Mouse (Mus musculus) hindbrain, embryonic 15.5 days (tissue): ENCODE data around the gene Slc4a10. TPM values are rescaled to one million over a fixed set of nuclear protein-coding genes. Genes with fewer than 3 reads are reported as not detected.

ENCODE experiments used
- ATAC-seq: fragments of 200-750 bp; cut with Nextera tagmentation; 2 replicates; pipeline ENCODE4 v1.8.0; 2017; ENCODE audit warnings: low read depth, moderate number of reproducible peaks, moderate TSS enrichment; ENCODE audit not compliant: low FRiP score
- H3K27ac ChIP-seq: fragments of 300-500 bp; sonication (generic); replicated peaks from 2 replicates; pipeline ENCODE4 v1.5.1; 2015; ENCODE audit warnings: mild to moderate bottlenecking, inconsistent platforms
- H3K27me3 ChIP-seq: fragments of 300-500 bp; sonication (generic); 2 replicates; pipeline ENCODE4 v1.6.1; 2015; ENCODE audit warnings: control low read depth, inconsistent platforms
- H3K36me3 ChIP-seq: fragments of 300-500 bp; sonication (generic); 2 replicates; pipeline ENCODE4 v1.6.1; 2015; ENCODE audit warnings: control low read depth, inconsistent platforms
- H3K4me1 ChIP-seq: fragments of 300-500 bp; sonication (generic); replicated peaks from 2 replicates; pipeline ENCODE4 v1.6.1; 2015; ENCODE audit warnings: control low read depth, inconsistent platforms
- H3K4me2 ChIP-seq: fragments of 300-500 bp; sonication (generic); 2 replicates; pipeline ENCODE4 v1.6.1; 2015; ENCODE audit warnings: moderate library complexity, mild to moderate bottlenecking, inconsistent platforms
- H3K4me3 ChIP-seq: fragments of 300-500 bp; sonication (generic); 2 replicates; pipeline ENCODE4 v1.5.1; 2015; ENCODE audit warnings: mild to moderate bottlenecking, inconsistent platforms
- H3K9ac ChIP-seq: fragments of 300-500 bp; sonication (generic); 2 replicates; pipeline ENCODE4 v1.6.1; 2015; ENCODE audit warnings: inconsistent platforms
- H3K9me3 ChIP-seq: fragments of 300-500 bp; sonication (generic); 2 replicates; pipeline ENCODE4 v1.6.1; 2016; ENCODE audit warnings: control low read depth, inconsistent platforms
- WGBS: fragments of 180-500 bp; shearing (Covaris S2); methylation state at CpG from one replicate; pipeline ENCODE4 v1.1.7; 2015; 5-methylcytosine and 5-hydroxymethylcytosine counted together
- polyA plus RNA-seq: library from polyadenylated mRNA; unstranded; fragments of >200 nt; fragmentation: Nextera tagmentation; extraction: Ambion mirVana; gene quantifications from 2 replicates; pipeline ENCODE4 v1.2.1, GENCODE M21; 2015

Gene Slc4a10
- polyA plus RNA-seq, 1 experiment from 2014 or later, result 24.5 TPM

DNA sequence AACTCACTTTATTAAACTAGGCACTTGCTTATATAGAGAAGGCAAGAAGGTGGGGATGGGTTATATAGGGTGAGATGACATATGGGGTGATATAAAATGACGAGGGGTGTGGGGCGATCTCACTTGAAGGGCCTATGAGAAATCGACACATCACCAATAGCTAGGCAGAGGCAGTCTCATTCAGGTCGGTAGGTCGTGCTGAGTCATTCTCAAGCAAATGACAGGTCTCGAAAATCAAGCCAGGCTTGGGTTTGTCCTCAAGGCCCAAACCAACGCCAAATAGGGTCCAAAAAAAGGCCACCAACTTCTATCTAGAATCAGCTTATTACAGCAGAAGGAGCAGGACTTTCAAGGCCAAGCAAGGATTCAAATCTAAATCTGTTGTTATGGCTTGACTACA lies 233.5 kb downstream of the Slc4a10 start:
- ATAC-seq, result no peak

DNA sequence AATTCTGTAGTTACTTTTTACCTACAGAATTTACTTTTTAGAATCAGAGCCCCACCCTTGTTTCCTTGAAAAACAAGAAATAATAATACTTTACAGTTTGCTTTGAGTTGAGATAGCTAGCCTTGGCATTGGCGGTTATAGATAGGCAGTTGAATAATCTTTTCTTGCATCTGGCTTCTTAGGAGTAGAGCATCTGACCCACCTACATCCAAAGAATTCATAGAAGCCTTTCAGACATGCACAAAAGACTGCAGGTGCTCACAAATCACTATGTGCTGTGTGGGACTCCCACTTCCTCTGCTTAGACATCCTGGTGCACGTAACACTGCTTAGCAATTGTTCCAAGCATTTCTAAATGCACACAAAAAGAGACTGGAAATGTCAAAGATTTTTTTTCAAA lies 238.8 kb downstream of the Slc4a10 start:
- H3K9me3 ChIP-seq, result no peaks in the 10 kb centered on the region
- ATAC-seq, result no peak
- WGBS, result 87% methylated on average over 2 of the region's 2 CpGs

More for the DNA sequence above, 233.5 kb downstream of the Slc4a10 start:
- no peaks in the 10 kb centered on the region for H3K4me1 ChIP-seq
- no peak overlapping the region for H3K4me2 ChIP-seq
- no peak overlapping the region for H3K27ac ChIP-seq
- no peaks in the 10 kb centered on the region for H3K36me3 ChIP-seq
- H3K27me3 ChIP-seq, result no peaks in the 10 kb centered on the region
- no peaks in the 10 kb centered on the region for H3K9me3 ChIP-seq
- WGBS, result 91% methylated on average over 7 of the region's 7 CpGs
- H3K4me3 ChIP-seq, result no peak overlapping the region
- H3K9ac ChIP-seq, result no peak overlapping the region

DNA sequence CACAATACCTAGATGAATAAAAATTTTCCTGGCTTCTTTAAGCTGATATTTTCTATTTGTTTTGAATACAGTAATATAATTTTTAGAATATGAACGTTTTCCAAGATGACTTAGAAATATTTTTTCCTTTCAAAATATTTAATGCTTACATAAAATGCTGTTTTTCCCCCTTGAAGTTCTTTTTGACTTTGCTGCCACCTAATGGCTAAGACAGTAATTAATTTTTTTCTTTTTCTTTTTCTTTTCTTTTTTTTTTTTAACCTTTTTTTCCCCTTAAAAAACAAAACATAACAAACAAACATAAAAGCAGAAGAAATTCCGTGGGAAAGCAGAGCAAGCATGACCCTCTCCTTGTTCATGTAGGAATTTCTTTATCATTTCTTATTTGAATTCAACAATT lies 239.6 kb downstream of the Slc4a10 start:
- 5% methylated on average over 2 of the region's 2 CpGs for WGBS
- Histone ChIP-seq H3K27ac (no peak overlapping the region), H3K9ac (no peak overlapping the region), H3K9me3 (no peaks in the 10 kb centered on the region), H3K36me3 (no peaks in the 10 kb centered on the region), H3K4me3 (no peak overlapping the region), H3K4me2 (no peak overlapping the region), H3K4me1 (no peaks in the 10 kb centered on the region), H3K27me3 (no peaks in the 10 kb centered on the region)
- no peak for ATAC-seq

More for the DNA sequence above, 238.8 kb downstream of the Slc4a10 start:
- Histone ChIP-seq H3K36me3 (no peaks in the 10 kb centered on the region), H3K4me1 (no peaks in the 10 kb centered on the region), H3K27ac (no peak overlapping the region), H3K4me3 (no peak overlapping the region), H3K9ac (no peak overlapping the region), H3K27me3 (no peaks in the 10 kb centered on the region), H3K4me2 (no peak overlapping the region)

DNA sequence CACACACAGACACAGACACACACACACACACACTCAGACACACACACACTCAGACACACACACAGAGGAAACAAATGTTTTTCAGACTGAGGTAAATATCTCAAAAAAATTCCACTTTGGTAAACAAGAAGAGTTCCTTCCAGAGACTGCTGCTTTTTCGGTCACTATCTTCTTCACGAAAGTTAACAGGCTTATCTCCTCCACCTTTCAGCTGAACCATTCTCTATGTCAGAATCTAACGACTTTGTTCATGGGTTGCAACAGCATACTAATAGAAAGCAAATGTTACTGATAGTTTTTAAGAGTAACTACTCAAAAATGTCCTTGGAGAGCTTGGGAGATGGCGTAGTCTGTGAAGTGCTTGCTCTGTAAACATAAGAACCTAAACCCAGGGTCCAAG lies 241.3 kb downstream of the Slc4a10 start:
- H3K27me3 ChIP-seq, result no peaks in the 10 kb centered on the region
- H3K27ac ChIP-seq, result no peak overlapping the region
- H3K9me3 ChIP-seq, result no peaks in the 10 kb centered on the region
- H3K4me3 ChIP-seq, result no peak overlapping the region
- no peaks in the 10 kb centered on the region for H3K4me1 ChIP-seq
- no peak overlapping the region for H3K4me2 ChIP-seq
- WGBS, result 86% methylated on average over 4 of the region's 4 CpGs
- no peaks in the 10 kb centered on the region for H3K36me3 ChIP-seq
- no peak for ATAC-seq
- no peak overlapping the region for H3K9ac ChIP-seq

DNA sequence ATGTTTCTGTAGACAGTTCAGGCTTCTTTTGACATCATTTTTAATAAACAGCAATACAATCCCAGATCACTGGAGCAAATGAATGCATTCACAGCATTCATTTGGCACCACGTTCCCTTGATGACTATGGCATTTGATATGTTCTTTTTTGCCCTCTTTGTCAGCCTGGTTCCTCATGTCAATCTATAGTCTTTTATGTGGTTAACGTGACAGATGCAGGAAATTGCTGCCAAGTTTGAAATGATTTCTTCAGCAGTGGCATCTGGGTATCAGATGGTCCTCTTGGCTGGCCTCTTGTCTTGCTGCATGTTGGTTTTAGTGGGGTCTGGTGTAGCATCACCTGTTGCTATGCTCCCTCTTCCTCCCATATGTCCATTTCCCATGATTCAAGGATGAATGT lies 247.6 kb downstream of the Slc4a10 start:
- no peaks in the 10 kb centered on the region for H3K4me1 ChIP-seq
- no peaks in the 10 kb centered on the region for H3K36me3 ChIP-seq
- 43% methylated on average over 2 of the region's 2 CpGs for WGBS
- H3K27me3 ChIP-seq, result no peaks in the 10 kb centered on the region
- no peak overlapping the region for H3K9ac ChIP-seq
- no peak overlapping the region for H3K4me3 ChIP-seq
- H3K27ac ChIP-seq, result no peak overlapping the region
- H3K9me3 ChIP-seq, result no peaks in the 10 kb centered on the region
- H3K4me2 ChIP-seq, result no peak overlapping the region
- no peak for ATAC-seq

DNA sequence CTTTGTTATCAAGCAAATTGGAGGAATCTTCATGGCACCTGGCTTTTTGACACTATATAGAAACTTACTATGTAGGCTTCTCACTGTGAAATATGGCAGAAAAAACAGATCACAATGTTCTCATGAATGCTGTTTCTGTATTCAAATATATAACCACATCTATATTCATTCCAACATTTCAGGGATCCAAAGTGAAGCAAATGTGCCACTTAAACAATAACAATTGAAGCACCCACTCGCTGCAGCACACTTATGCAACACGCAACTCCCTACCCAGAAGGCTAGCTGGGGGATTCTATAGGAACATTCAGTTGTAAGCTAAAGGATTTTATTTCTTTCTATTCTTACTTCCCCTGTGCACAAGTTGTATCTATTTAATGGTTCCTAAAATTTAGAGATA lies 255.5 kb downstream of the Slc4a10 start:
- WGBS, result 97% methylated on average over 2 of the region's 2 CpGs
- Histone ChIP-seq H3K9ac (no peak overlapping the region), H3K36me3 (no peaks in the 10 kb centered on the region), H3K27ac (no peak overlapping the region), H3K27me3 (no peaks in the 10 kb centered on the region), H3K4me1 (no peaks in the 10 kb centered on the region), H3K9me3 (no peaks in the 10 kb centered on the region), H3K4me2 (no peak overlapping the region), H3K4me3 (no peak overlapping the region)
- ATAC-seq, result no peak

DNA sequence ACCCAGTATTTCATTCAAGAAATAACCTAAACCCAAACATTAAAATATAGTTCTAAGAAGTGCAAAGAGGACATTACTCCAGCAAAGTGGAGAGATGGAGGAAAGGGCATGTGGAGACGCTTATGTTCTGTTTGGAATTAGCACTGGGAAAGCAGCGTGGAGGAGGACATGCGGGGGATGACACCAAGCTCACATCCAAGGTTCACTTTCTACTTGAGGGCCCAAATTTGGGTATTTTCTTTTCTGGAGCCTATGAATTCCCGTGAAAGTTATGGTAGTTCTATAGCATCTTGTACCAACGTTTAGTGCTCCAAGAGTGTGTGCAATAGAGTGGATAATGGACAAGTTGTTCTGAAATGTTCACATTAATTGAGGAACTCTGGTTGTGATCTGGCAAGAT lies 260.7 kb downstream of the Slc4a10 start:
- H3K36me3 ChIP-seq, result no peaks in the 10 kb centered on the region
- no peak for ATAC-seq
- no peaks in the 10 kb centered on the region for H3K9me3 ChIP-seq
- no peak overlapping the region for H3K4me3 ChIP-seq
- WGBS, result 90% methylated on average over 5 of the region's 5 CpGs
- H3K9ac ChIP-seq, result no peak overlapping the region
- H3K27me3 ChIP-seq, result no peaks in the 10 kb centered on the region
- no peak overlapping the region for H3K27ac ChIP-seq
- no peak overlapping the region for H3K4me2 ChIP-seq
- no peaks in the 10 kb centered on the region for H3K4me1 ChIP-seq

DNA sequence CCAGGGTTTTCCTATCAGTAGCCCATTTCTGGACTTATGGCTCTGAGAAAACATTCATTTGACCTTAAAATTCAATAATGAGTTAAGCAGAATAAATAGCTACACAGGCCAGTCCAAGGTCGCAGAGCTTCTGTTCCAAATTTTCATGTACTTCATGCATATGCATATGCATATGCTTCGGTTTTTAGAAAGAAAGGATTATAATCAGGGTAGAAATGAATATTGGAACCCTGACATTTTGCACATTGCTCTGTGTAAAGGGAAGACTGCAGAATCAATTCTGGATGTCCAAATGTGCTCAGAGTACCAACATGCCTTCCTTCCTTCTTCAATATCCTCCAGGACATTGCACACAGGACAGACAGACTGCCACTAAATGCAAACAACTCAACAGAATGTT lies 261.2 kb downstream of the Slc4a10 start:
- Histone ChIP-seq H3K4me3 (no peak overlapping the region), H3K9me3 (no peaks in the 10 kb centered on the region), H3K27ac (no peak overlapping the region), H3K9ac (no peak overlapping the region), H3K4me1 (no peaks in the 10 kb centered on the region), H3K36me3 (no peaks in the 10 kb centered on the region), H3K4me2 (no peak overlapping the region), H3K27me3 (no peaks in the 10 kb centered on the region)
- ATAC-seq, result no peak
- WGBS, result 80% methylated on average over 2 of the region's 2 CpGs

DNA sequence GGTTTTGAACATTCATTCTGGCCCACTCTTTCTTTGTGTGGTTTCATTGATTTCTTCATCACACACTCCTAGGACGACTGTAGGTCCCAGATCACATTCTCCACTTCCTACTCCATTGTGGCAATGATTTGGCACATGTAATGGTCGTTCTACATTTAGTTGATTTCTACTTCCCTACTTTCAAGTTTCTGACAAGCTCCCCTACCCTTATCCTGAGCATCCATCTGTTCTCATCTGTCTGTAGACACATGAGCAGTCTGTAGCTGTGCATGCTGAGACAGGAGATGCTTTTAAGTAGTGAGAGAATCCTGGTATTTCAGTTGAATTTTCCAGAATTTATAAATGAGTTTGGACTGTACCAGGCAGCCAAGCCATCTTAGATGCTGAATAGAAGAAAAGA lies 270.7 kb downstream of the Slc4a10 start:
- WGBS, result 73% methylated on average over 2 of the region's 2 CpGs
- Histone ChIP-seq H3K4me3 (no peak overlapping the region), H3K27me3 (no peaks in the 10 kb centered on the region), H3K36me3 (no peaks in the 10 kb centered on the region), H3K27ac (no peak overlapping the region), H3K9me3 (no peaks in the 10 kb centered on the region), H3K4me2 (no peak overlapping the region), H3K9ac (no peak overlapping the region), H3K4me1 (no peaks in the 10 kb centered on the region)
- ATAC-seq, result no peak

DNA sequence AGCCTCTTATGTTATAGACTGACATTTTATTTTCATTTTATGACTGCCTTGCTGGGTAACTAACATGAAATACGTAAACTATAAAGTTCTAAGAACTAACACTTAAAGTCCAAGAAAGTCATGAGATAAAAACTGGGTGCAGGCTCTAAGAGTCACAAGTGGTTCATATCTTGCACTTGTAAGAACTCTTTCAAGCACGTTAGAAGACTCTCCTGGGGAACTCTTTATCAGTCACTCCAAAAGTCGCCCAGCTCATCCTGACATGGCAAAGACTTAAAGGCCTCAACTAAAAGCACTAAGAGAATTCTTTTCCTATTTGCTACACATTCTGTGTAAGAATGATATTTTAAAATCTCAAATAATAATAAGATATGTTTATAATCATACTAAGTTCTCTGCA lies 273.2 kb downstream of the Slc4a10 start:
- no peak overlapping the region for H3K4me3 ChIP-seq
- no peak overlapping the region for H3K27ac ChIP-seq
- H3K27me3 ChIP-seq, result no peaks in the 10 kb centered on the region
- H3K4me1 ChIP-seq, result no peaks in the 10 kb centered on the region
- H3K4me2 ChIP-seq, result no peak overlapping the region
- ATAC-seq, result no peak
- no peaks in the 10 kb centered on the region for H3K9me3 ChIP-seq
- H3K36me3 ChIP-seq, result no peaks in the 10 kb centered on the region
- WGBS, result 88% methylated on average over 3 of the region's 3 CpGs
- no peak overlapping the region for H3K9ac ChIP-seq

DNA sequence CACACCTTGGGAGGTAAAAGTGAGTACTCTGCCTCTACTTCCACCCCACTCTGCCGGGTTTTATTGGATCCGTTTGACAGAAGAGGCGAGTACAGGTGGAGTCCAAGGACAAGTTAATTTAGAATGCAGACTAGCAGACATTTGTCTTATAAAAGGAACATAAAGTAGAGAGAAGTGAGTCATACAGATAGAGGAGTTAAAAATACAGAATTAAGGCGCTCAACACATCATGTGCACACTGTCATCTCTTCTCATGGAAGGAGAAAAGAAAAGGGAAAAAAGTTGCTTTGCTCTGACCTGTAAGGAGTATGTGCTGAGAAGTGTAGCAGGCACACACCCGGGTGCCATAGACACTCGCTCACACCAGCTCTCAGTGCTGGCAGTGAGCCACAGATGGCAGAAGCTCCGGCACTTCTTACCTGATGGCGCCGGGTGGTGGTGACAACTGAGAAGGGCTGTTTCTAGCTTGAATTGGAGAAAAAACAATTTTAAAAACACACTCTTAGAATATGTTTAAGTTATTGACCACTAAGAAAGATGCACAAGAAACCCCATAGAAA lies 276.9 kb downstream of the Slc4a10 start:
- no peak overlapping the region for H3K4me3 ChIP-seq
- no peaks in the 10 kb centered on the region for H3K27me3 ChIP-seq
- no peak overlapping the region for H3K9ac ChIP-seq
- no peak overlapping the region for H3K27ac ChIP-seq
- H3K4me2 ChIP-seq, result no peak overlapping the region
- H3K4me1 ChIP-seq, result no peaks in the 10 kb centered on the region
- 85% methylated on average over 9 of the region's 9 CpGs for WGBS
- no peaks in the 10 kb centered on the region for H3K9me3 ChIP-seq
- H3K36me3 ChIP-seq, result no peaks in the 10 kb centered on the region
- no peak for ATAC-seq

DNA sequence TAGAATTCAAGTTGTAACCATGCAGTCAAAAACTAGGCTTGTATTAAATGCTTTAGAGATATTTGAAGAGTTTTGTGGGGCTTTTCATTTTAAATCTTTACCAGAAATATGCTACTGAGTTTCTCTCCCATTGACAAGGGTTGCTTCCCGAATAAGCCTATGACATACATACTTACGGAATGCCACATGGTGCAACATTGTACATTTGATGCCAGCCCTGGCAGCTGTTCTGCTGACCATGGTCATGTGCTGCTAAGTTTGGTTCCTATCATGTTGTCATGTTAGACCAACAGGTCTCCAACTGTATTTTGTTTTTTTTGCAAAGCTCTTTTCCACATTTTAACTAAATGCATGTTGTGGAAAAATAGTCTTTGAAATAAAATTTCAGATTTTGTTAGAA lies 279.1 kb downstream of the Slc4a10 start:
- H3K4me2 ChIP-seq, result no peak overlapping the region
- no peaks in the 10 kb centered on the region for H3K27me3 ChIP-seq
- no peak overlapping the region for H3K9ac ChIP-seq
- no peaks in the 10 kb centered on the region for H3K36me3 ChIP-seq
- no peaks in the 10 kb centered on the region for H3K4me1 ChIP-seq
- H3K27ac ChIP-seq, result no peak overlapping the region
- no peak for ATAC-seq
- WGBS, result 92% methylated on average over 2 of the region's 2 CpGs
- no peak overlapping the region for H3K4me3 ChIP-seq
- H3K9me3 ChIP-seq, result no peaks in the 10 kb centered on the region

DNA sequence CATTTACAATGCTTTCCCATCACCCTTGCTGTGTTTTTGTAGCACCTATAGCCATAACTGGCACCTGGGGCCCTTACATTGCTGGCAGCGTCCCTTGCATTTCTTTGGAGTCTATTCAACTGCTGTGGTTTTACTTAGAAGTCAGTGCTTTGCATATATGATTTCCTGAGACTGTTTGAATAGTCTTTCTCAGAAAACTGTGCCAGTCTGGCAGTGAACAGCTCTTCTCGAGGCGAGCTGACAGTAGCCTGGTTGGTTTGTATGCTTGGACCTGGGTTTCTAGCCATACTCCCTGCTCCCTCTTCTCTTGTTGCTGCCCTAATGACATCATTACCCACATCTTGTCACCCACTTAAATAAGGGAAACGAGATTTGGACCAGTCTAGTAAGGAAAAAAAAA lies 285.7 kb downstream of the Slc4a10 start:
- Histone ChIP-seq H3K27ac (no peak overlapping the region), H3K4me3 (no peak overlapping the region), H3K9me3 (no peaks in the 10 kb centered on the region), H3K9ac (no peak overlapping the region), H3K27me3 (no peaks in the 10 kb centered on the region), H3K36me3 (no peaks in the 10 kb centered on the region), H3K4me2 (no peak overlapping the region), H3K4me1 (0 out of 2 replicates have a peak, but pooled peaks cover 4% of the 10 kb centered on the region)
- ATAC-seq, result no peak
- WGBS, result 53% methylated on average over 4 of the region's 4 CpGs
